Mouse (Mus musculus) forebrain, embryonic 16.5 days (tissue): ENCODE measurements around the gene Plxnb2. TPM values are rescaled to one million over a fixed set of nuclear protein-coding genes. Genes with fewer than 3 reads are reported as not detected.

Source experiments
- ATAC-seq: fragments of 200-750 bp; cut with Nextera tagmentation; 2 replicates; pipeline ENCODE4 v1.8.0; 2017; ENCODE audit warnings: mild to moderate bottlenecking, moderate library complexity
- H3K27ac ChIP-seq: fragments of 300-500 bp; sonication (generic); 2 replicates; pipeline ENCODE4 v1.5.1; 2014; ENCODE audit warnings: low read length, control low read depth
- H3K27me3 ChIP-seq: fragments of 300-500 bp; sonication (generic); replicated peaks from 2 replicates; pipeline ENCODE4 v1.6.1; 2014; ENCODE audit warnings: low read length; ENCODE audit not compliant: control insufficient read depth, insufficient read depth
- H3K36me3 ChIP-seq: fragments of 300-500 bp; sonication (generic); 2 replicates; pipeline ENCODE4 v1.6.1; 2014; ENCODE audit not compliant: control insufficient read depth, insufficient read depth
- H3K4me1 ChIP-seq: fragments of 300-500 bp; sonication (generic); replicated peaks from 2 replicates; pipeline ENCODE4 v1.6.1; 2014; ENCODE audit warnings: low read length; ENCODE audit not compliant: control insufficient read depth, insufficient read depth
- H3K4me2 ChIP-seq: fragments of 300-500 bp; sonication (generic); 2 replicates; pipeline ENCODE4 v1.6.1; 2014; ENCODE audit warnings: mild to moderate bottlenecking, low read length, control low read depth
- H3K4me3 ChIP-seq: fragments of 300-500 bp; sonication (generic); replicated peaks from 2 replicates; pipeline ENCODE4 v1.5.1; 2014; ENCODE audit warnings: mild to moderate bottlenecking, low read length, control low read depth
- H3K9ac ChIP-seq: fragments of 300-500 bp; sonication (generic); replicated peaks from 2 replicates; pipeline ENCODE4 v1.6.1; 2014; ENCODE audit warnings: low read depth, low read length, control low read depth
- H3K9me3 ChIP-seq: fragments of 300-500 bp; sonication (generic); 2 replicates; pipeline ENCODE4 v1.6.1; 2016; ENCODE audit warnings: low read length; ENCODE audit not compliant: control insufficient read depth
- WGBS: fragments of 180-500 bp; shearing (Covaris S2); extraction: QIAGEN DNeasy Blood & Tissue Kit; methylation state at CpG from one replicate; pipeline ENCODE4 v1.1.7; 2014; 5-methylcytosine and 5-hydroxymethylcytosine counted together
- polyA plus RNA-seq: library from polyadenylated mRNA; unstranded; fragments of >200 nt; fragmentation: Nextera tagmentation; extraction: Ambion mirVana; gene quantifications from 2 replicates; pipeline ENCODE4 v1.2.1, GENCODE M21; 2015

The Plxnb2 gene
- polyA plus RNA-seq, 1 experiment from 2014 or later, result 112 TPM

DNA sequence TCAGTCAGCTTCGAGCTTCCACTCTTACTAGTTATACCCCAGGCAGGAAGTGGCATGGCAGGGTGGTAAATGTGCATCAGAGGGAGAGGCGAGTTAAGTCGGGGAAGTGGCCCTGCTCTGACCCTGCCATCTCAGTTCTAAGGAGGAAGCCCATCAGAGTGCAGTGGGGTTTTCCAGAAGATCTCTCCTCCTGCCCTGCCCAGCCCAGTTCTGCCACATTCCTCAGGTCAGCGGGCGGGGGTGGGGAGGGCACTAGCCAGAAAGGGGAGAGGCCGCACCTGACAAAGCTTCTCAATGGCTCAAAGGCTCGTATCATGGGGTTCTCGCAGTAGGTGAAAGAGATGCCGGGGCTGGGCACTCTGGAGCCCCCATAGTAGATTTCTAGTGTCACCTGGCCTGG, 19.2 kb downstream of the Plxnb2 start:
- Histone ChIP-seq H3K4me3 (no peak overlapping the region), H3K27me3 (no peaks in the 10 kb centered on the region), H3K36me3 (peaks cover 81% of the 10 kb centered on the region), H3K4me1 (no peaks in the 10 kb centered on the region), H3K27ac (no peak overlapping the region), H3K9ac (no peak overlapping the region), H3K4me2 (no peak overlapping the region), H3K9me3 (no peaks in the 10 kb centered on the region)
- ATAC-seq, result no peak
- WGBS, result 91% methylated on average over 9 of the region's 9 CpGs

DNA sequence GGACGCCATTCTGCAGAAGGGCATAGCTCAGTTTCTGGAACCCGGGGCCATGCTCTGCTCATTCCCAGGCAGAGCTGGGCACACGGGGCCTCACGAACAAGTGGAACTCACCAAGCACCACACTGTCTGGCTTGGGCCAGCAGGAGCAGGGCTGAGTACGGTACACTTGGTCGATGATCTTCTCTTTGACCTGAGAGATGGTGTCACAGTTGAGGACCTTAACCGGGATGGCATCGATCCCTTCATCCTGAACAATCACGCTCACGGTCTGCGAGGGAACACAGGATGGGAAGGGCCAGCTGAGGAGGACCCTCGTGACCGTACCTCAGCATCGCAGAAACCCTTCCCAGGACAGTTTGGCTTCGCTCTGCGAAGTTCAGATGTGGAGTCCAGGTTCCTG, 22.1 kb downstream of the Plxnb2 start:
- Histone ChIP-seq H3K4me3 (no peak overlapping the region), H3K4me1 (no peaks in the 10 kb centered on the region), H3K27me3 (no peaks in the 10 kb centered on the region), H3K9ac (no peak overlapping the region), H3K36me3 (peaks cover 66% of the 10 kb centered on the region), H3K9me3 (no peaks in the 10 kb centered on the region), H3K27ac (no peak overlapping the region), H3K4me2 (no peak overlapping the region)
- WGBS, result 91% methylated on average over 16 of the region's 16 CpGs
- no peak for ATAC-seq

DNA sequence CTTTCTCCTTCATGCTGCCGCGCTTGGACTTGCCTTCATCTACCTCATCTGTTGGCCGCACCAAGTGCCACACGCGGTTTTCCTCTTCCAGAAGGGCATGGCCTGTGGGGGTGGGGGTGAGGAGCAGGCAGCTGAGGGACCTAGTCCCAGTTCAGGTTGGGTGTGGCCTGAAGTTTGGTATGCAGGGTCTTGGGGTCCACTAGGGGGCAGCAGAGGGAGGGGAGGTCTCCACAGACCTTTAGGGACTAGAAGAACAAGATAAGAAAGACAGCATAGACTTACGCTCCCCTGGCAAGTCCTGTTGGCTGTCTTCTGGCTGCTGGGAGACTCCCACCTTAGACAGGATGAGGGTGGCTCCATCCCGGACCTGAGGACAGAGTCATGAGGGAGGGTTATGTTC, 22.6 kb downstream of the Plxnb2 start:
- no peaks in the 10 kb centered on the region for H3K9me3 ChIP-seq
- H3K4me1 ChIP-seq, result no peaks in the 10 kb centered on the region
- 63% methylated on average over 7 of the region's 7 CpGs for WGBS
- peaks cover 60% of the 10 kb centered on the region for H3K36me3 ChIP-seq
- H3K9ac ChIP-seq, result no peak overlapping the region
- H3K4me3 ChIP-seq, result no peak overlapping the region
- H3K4me2 ChIP-seq, result no peak overlapping the region
- peak; percentile 34 for ATAC-seq
- no peaks in the 10 kb centered on the region for H3K27me3 ChIP-seq
- no peak overlapping the region for H3K27ac ChIP-seq

DNA sequence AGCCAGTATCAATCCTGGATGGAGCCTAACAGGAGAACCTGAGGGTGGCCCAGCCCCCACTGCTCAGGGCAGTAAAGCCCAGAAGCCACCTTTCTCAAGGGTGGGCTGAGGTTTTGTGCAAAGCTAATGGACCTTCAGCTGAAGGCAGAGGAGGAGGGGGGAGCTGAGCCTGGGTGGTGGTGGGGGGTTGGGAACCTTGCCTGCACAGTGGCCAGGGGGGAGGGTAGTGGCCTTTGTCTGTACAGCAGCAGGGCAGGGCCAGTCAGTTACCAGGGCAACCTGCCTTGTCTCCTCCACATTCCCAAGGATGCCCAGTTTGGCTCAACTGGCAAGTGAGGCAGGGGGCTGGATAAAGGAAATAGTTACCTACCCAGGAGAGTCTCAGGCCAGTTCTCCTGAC, 28.3 kb downstream of the Plxnb2 start:
- Histone ChIP-seq H3K9me3 (no peaks in the 10 kb centered on the region), H3K36me3 (peaks cover 20% of the 10 kb centered on the region), H3K27ac (peak overlapping the region; percentile 24; the same call in 1 of the 2 replicates), H3K9ac (no peak overlapping the region), H3K4me3 (no peak overlapping the region), H3K4me1 (peaks cover 28% of the 10 kb centered on the region), H3K4me2 (no peak overlapping the region), H3K27me3 (no peaks in the 10 kb centered on the region)
- no peak for ATAC-seq

DNA sequence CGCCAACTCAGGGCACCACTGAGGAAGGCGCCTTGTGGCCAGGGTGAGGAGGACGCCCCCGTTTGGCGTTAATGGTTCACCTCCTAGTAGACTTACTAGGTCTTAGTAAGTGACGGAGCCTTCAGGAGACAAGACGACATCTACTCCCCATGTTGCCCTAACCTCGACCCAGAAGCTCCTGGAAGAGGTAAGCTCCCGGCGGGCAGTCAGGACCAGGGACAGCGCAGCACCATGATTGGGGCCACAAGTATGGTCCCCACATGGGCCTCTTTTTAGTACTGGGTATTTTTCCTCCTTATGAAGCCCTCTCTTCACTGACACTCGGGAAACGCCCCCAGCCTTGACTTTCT, 30.6 kb downstream of the Plxnb2 start:
- Histone ChIP-seq H3K9ac (peak overlapping the region; percentile 92), H3K9me3 (no peaks in the 10 kb centered on the region), H3K36me3 (peaks cover 1% of the 10 kb centered on the region; the same call in 1 of the 2 replicates), H3K4me3 (peak overlapping the region; percentile 87), H3K4me1 (peaks cover 39% of the 10 kb centered on the region), H3K27ac (peak overlapping the region; percentile 91), H3K27me3 (no peaks in the 10 kb centered on the region), H3K4me2 (peak overlapping the region; percentile 85)
- no peak for ATAC-seq
- WGBS, result 5% methylated on average over 13 of the region's 13 CpGs

DNA sequence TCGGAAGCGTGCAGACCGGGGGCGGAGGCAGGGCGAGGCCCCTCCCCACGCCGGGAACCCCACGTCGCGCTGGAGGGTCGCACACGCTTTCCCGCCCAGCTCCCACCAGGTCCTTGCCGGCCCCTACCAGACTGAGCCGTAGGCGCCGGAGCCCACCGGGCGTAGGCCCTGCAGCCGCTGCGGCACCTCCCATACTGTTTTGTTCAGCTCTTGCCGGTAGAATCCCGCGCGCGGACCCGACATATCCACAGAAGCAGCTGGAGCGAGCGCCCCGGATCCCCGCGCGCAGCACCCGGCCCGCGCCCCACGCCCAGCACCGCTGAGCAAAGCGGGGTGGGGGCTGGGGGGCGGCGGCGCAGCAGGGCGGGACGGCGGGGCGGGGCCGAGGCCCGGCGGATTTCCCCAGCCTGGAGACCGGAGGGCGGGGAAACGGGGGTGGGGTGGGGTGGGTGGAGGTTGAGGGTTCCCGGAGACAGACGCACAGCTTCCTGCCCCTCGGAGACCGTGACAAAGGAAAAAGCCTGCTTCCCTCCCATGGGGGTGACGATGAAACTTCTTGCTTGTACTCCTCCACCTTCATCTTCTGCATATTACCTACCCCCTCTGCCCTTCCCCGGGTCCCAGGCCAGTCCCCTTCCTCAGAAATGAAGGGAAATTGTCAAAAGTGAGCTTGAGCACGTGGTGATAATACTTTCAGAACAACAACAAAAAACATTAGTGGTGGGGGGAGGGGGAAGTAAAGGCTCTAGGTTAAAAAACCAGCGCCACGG, 31.1 kb downstream of the Plxnb2 start, which contains the start of gene Mapk11:
Gene Mapk11 (minus strand): TSS at position 358 of the 770 bp plus-strand sequence.
- H3K4me3 ChIP-seq, result peak within 1 kb of the TSS; percentile 87
- WGBS, result under 1% methylated on average over 53 of the region's 61 CpGs
- no peaks in the 10 kb centered on the region for H3K9me3 ChIP-seq
- H3K4me1 ChIP-seq, result peaks cover 39% of the 10 kb centered on the region
- H3K9ac ChIP-seq, result peak within 1 kb of the TSS; percentile 92
- H3K27me3 ChIP-seq, result no peaks in the 10 kb centered on the region
- peaks cover 3% of the 10 kb centered on the region; the same call in 1 of the 2 replicates for H3K36me3 ChIP-seq
- peak; percentile 77 for ATAC-seq
- H3K27ac ChIP-seq, result peak within 1 kb of the TSS; percentile 91
- peak within 1 kb of the TSS; percentile 85 for H3K4me2 ChIP-seq

DNA sequence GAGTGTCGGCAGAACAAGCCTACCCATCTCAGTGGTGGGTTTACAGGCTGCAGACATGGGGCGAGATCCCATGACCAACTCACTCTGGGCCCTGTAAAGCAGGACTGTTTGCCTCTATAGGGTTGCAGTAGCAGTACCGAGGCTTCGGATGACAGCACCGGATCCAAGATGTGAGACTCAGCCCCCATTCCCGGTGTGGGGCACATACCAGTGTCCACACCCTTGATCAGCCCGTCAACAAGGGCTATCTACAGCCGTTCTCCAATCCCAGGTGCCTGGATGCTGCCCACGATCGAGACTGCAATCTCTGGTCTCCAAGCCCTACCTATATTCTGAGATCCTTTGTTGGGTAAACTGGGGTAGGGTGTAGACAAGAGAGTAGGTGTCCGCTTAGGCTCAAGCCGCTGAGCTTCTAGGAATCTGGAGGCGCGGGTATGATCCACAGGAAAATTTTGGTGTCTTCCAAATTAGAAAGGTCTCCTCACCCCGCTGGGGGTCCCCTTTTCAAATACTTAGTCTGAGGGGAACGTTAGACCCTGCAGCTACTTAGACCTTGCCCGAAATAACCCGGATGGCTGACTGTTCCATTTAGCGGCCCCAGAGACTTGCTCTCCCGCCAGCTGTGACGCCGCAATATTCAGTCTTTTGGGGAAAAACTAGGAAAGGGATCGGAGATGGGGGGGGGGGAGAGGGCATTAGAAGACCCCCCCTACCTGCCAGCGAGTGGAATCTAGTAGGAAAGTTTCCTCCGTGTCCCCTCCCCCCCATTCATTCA, 31.9 kb downstream of the Plxnb2 start:
- H3K9ac ChIP-seq, result peak overlapping the region; percentile 92
- ATAC-seq, result peak; percentile 19
- WGBS, result 2% methylated on average over 25 of the region's 25 CpGs
- peaks cover 3% of the 10 kb centered on the region; the same call in 1 of the 2 replicates for H3K36me3 ChIP-seq
- peak overlapping the region; percentile 91 for H3K27ac ChIP-seq
- peak overlapping the region; percentile 85 for H3K4me2 ChIP-seq
- peaks cover 39% of the 10 kb centered on the region for H3K4me1 ChIP-seq
- peak overlapping the region; percentile 87 for H3K4me3 ChIP-seq
- no peaks in the 10 kb centered on the region for H3K27me3 ChIP-seq
- H3K9me3 ChIP-seq, result no peaks in the 10 kb centered on the region

DNA sequence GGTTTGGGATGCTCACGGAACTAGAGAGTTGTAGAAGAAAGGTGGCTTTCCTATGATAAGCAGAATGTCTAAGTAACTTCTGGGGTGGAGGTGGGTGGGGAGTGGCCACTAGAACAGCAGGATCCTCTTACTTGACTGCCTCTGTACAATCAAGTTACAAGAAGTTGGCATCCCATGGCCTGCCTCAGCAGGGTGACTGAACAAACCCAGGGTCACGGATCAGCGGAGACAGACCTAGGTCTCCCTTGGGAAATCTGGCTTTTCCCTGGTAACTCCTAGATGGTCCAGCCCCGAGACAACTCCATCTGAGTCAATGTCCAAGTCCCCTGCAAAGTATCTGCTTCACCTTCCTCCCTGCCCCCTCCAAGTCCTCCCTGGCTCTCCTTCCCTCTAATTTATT, 32.7 kb downstream of the Plxnb2 start:
- 54% methylated on average over 4 of the region's 4 CpGs for WGBS
- Histone ChIP-seq H3K27ac (no peak overlapping the region; the same call in 1 of the 2 replicates), H3K4me3 (peak overlapping the region; percentile 87), H3K4me1 (peaks cover 39% of the 10 kb centered on the region), H3K9me3 (no peaks in the 10 kb centered on the region), H3K4me2 (peak overlapping the region; percentile 85), H3K9ac (peak overlapping the region; percentile 92; the same call in 1 of the 2 replicates), H3K27me3 (no peaks in the 10 kb centered on the region), H3K36me3 (peaks cover 3% of the 10 kb centered on the region; the same call in 1 of the 2 replicates)
- no peak for ATAC-seq

DNA sequence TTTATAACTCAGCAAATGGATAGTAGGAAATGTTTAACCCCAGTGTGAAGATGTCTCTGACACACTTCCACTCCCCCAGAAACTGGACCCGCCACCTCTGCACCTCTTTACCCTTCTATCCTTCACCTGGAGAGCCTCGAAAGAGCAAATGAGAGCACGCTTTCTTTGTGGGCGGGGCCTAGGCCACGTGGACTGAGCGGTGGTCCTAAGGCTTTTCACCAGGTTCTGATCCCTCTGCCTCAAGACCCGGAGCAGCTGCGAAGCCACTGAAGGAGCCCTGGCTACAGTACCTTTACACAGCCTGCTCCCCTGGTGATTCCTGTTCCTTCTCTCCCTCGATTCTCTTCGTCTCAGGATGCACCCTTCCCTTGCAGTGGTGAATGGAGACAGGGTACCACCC, 33.1 kb downstream of the Plxnb2 start:
- H3K4me3 ChIP-seq, result peak overlapping the region; percentile 87
- H3K27ac ChIP-seq, result no peak overlapping the region
- peaks cover 38% of the 10 kb centered on the region for H3K4me1 ChIP-seq
- H3K36me3 ChIP-seq, result peaks cover 3% of the 10 kb centered on the region; the same call in 1 of the 2 replicates
- peak overlapping the region; percentile 85 for H3K4me2 ChIP-seq
- WGBS, result 16% methylated on average over 10 of the region's 10 CpGs
- no peak overlapping the region for H3K9ac ChIP-seq
- H3K9me3 ChIP-seq, result no peaks in the 10 kb centered on the region
- H3K27me3 ChIP-seq, result no peaks in the 10 kb centered on the region
- no peak for ATAC-seq
